Mouse (Mus musculus) layer of hippocampus, adult 18-20 months (tissue): ENCODE results near the gene Mxd3. TPM values are rescaled to one million over a fixed set of nuclear protein-coding genes. Genes with fewer than 3 reads are reported as not detected.

Source experiments
- DNase-seq, 2 experiments: peaks; one replicate each; pipeline ENCODE4 v3.0.0; 2022; ENCODE audit warnings: low spot score in 2 of 2
- total RNA-seq, 2 experiments: library from RNA; stranded (reverse); gene quantifications; 2 replicates each; pipeline ENCODE4 v1.2.3; 2021

Mxd3 gene
- total RNA-seq, 2 experiments from 2014 or later, result 0.79 to 1.2 TPM

DNA sequence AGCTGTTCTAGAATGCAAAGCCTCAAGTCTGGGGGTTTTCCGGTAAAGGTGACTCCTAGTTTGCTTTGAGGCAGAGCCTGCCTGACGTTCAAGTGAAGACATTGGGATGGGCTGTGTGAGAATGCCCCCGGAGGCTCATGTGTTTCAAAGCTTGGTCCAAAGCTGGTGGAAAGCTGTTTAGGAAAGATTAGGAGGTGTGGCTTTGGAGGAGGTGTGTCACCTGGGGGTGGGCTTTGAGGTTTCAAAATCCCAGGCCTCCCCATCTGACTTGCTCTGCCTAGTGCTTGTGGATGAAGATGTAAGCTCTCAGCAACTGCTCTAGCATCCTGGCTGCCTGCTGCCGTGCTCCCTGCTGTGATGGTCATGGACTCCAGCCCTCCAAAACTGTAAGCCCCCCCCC is 6.1 kb upstream of the Mxd3 start:
- no peak for DNase-seq

GRCm38 (mm10) chr13:55332331-55332730 is 2.7 kb upstream of the Mxd3 start:
- no peak for DNase-seq

- DNase-seq, result no peak
Observed at GRCm38 (mm10) chr13:55330567-55331400, 1.2 kb upstream of the Mxd3 start.

DNA sequence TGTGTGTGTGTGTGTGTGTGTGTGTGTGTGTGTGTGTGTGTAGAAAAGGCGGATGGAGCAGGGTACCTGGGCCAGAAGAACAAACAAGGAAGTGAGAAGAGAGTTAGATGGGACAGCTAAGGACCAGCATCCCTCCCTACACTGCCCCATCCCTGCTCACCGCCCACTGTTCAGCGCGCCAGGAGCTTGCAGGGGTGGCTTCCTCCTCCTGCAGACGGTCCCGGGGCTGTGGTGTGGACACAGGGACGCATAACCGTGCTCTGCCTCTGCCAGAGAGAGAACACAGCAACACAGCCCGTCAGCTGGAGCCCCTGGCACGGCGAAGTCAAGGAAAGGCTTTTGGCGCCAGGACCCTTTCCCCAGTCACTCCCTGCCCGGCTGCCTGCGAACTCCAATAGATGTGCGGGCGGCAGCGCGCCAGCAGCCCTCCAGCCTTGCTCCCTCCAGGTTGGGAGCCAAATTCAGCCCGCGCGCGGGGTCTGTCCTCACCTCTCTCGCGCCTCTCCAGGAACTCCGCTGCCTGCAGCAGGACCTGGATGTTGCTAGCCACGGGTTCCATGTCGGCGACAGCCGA is 427 bp downstream of the Mxd3 start:
- DNase-seq, result no peak

DNA sequence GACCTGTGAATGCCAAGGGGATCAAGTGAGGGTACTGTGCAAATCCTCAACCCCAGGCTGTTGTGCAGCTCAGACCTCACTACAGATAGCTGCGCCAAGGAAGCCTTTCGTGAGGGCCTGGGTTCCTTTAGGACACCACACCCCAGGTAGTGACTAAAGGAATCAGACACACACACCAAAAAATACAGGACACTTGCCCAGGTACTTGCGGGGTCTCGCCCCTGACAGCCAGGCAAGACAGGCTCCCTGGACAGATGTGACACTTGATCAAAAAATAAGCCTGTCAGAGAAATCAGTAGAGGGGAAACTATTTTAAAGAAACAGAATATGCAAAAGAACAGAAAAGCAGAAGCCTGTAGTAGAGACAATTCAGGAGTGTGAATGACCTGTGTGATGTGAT is 982 bp downstream of the Mxd3 start:
- no peak for DNase-seq

DNA sequence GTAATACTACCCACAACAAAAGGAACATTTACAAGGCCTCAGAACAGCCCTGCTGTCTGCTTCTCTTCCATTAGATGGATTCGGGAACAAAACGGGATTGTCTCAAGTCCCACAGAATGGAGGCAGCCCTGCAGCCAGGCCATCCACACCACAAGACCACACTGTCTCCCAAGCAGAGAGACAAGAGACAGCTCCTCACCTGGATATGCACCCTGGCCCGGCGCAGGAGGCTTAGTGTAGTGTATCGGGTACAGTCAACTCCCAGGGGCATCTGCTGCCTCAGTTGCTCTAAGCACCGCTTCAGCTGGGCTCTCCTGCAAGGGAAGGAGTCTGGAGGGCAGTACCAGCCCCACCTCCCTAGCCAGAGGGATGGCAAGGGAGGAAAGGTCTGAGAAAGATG is 1.5 kb downstream of the Mxd3 start:
- DNase-seq, result no peak

- peak; percentile 91 to 98 for DNase-seq
Observed at GRCm38 (mm10) chr13:55327633-55328032, 2.0 kb downstream of the Mxd3 start.

GRCm38 (mm10) chr13:55327169-55327568 is 2.5 kb downstream of the Mxd3 start:
- DNase-seq, result no peak

GRCm38 (mm10) chr13:55325596-55325995 is 4.0 kb downstream of the Mxd3 start:
- no peak for DNase-seq

- peak in 1 of 2 experiments; percentile 59 for DNase-seq
Observed at GRCm38 (mm10) chr13:55322130-55322825, 7.3 kb downstream of the Mxd3 start.

- DNase-seq, result peak; percentile 79 to 93
Observed at GRCm38 (mm10) chr13:55321434-55322129, 8.0 kb downstream of the Mxd3 start, which contains the start of gene Rab24. TSS of gene Rab24 (minus strand) at chr13:55321946.

GRCm38 (mm10) chr13:55319931-55320533 is 9.6 kb downstream of the Mxd3 start, which contains the start of gene Prelid1:
TSS of gene Prelid1 (plus strand) at chr13:55320500.
- DNase-seq, result no peak

GRCm38 (mm10) chr13:55318351-55318750 is 11.3 kb downstream of the Mxd3 start:
- DNase-seq, result no peak

- no peak for DNase-seq
Observed at GRCm38 (mm10) chr13:55314891-55315412, 14.7 kb downstream of the Mxd3 start.

- DNase-seq, result no peak
Observed at GRCm38 (mm10) chr13:55313051-55313450, 16.6 kb downstream of the Mxd3 start.

- DNase-seq, result peak; percentile 56 to 70
Observed at GRCm38 (mm10) chr13:55312028-55312630, 17.5 kb downstream of the Mxd3 start.

GRCm38 (mm10) chr13:55300913-55301312 is 28.7 kb downstream of the Mxd3 start:
- no peak for DNase-seq

GRCm38 (mm10) chr13:55296760-55297159 is 32.9 kb downstream of the Mxd3 start:
- DNase-seq, result no peak

- DNase-seq, result no peak
Observed at GRCm38 (mm10) chr13:55288854-55289253, 40.8 kb downstream of the Mxd3 start.

DNA sequence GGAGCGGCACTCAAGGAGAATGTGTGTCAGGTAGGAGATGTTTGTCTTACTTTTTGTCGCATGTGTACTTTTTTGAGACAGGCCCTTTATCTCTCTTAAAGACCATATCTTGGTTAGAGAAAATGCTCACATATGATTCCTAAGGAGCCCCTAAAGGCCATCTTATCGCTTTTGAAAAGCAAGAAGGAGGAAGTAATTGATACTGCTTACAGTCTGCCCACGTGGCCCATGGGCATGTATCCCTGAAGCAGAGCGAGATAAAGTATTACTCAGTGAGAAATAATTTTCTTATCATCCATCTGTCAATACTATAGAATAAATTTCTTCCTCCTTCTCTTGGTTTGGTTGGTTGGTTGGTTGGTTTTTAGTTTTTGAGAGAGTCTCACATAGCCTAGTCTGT is 52.0 kb downstream of the Mxd3 start:
- no peak for DNase-seq
